9 mouse cellular contexts compared by ENCODE assay signal in the genomic region with DNA sequence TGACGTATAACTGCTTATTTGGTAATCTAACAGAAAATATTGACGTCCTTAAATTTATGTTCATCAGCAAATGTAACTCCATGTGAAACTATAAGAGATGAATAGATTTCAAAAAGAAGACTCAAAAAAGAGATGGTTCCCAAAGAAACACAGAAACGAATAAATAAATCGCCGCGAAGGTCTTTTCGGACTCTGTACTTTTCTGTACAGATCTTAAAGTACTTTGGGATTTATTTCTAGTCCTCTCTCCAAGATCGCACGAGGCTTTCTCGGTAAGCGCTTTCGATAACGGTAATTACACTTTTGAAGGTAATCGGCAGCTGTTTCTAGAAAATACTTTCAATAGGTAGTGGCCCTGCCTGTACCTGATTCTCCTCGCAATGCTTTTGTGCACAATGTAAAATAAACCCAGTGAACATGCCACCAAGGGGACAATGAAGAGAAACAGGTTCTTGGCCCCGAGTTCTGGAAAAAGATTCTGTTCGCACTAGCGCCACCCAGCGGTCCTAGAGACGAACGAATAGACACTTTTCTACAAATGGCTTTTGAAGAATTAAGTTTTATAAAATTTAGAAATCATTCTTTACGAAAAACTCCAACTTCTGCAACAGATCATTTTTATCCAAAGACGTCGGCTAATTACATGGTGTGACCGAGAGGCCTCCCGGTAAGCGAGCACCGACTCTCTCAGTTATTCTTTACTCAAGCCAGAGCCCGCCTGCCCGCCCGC. TPM values are rescaled to one million over a fixed set of nuclear protein-coding genes. Genes with fewer than 3 reads are reported as not detected.
DNase-seq lines count a peak whose midpoint lies in the region; ATAC-seq lines count a peak whose summit lies in the region.
"Had no signal": no experiment of that assay in that cellular context is flagged by ENCODE, and none has a peak within 500 bp of the region (broad histone marks: within the 10 kb centered on the region; RNA-seq: fewer than 3 reads in every experiment).

No protein-coding gene starts in this region.

- H3K9me3 ChIP-seq in heart, embryonic 12.5 days (replicated peaks): no peaks in the 10 kb centered on the region

- no peak overlapping the region for H3K27ac ChIP-seq in heart, embryonic 12.5 days (ENCODE audit: poor library complexity, severe bottlenecking)

- H3K4me1 ChIP-seq in heart, embryonic 12.5 days (replicated peaks): peaks cover 42% of the 10 kb centered on the region

- H3K4me3 ChIP-seq in heart, embryonic 12.5 days: peak overlapping the region; percentile 59

- WGBS in heart, embryonic 12.5 days: 3% methylated on average over 31 of the region's 31 CpGs

- H3K9ac ChIP-seq in heart, embryonic 12.5 days: no peak overlapping the region

- peaks cover 84% of the 10 kb centered on the region for H3K27me3 ChIP-seq in heart, embryonic 12.5 days (replicated peaks)
- H3K27me3 ChIP-seq: CH12.LX had no signal

- DNase-seq in cerebellum, adult 9-10 months: peak; percentile 20
- no peak for DNase-seq in cerebellum, adult 8-10 months
- DNase-seq in urinary bladder, postnatal 25 days (ENCODE audit: low spot score): peak; percentile 65
- DNase-seq in urinary bladder, postnatal 10 days (ENCODE audit: low spot score): no peak
- DNase-seq in kidney, postnatal 14 days: peak; percentile 63
- peak; percentile 66 to 75 for DNase-seq in lung, postnatal 4 days
- no peak for DNase-seq in spleen, adult 18-20 months

- no peak for ATAC-seq in heart, embryonic 12.5 days (ENCODE audit: insufficient number of reproducible peaks, low FRiP score)

- H3K4me2 ChIP-seq in heart, embryonic 12.5 days: peak overlapping the region; percentile 94

- H3K36me3 ChIP-seq in heart, embryonic 12.5 days: no peaks in the 10 kb centered on the region

RNA-seq across cellular contexts. Expression of gene Foxa1, which starts 1.9 kb away (rescaled TPM):
- 0.13 and 0.26 TPM in 2 replicates for polyA plus RNA-seq in heart, embryonic 12.5 days (2016; fragmentation: Nextera tagmentation; extraction: Ambion mirVana)

RNA-seq across cellular contexts. Expression of gene Ttc6, which starts 19.1 kb away (rescaled TPM):
- 0.20 and 0.49 TPM in 2 replicates for polyA plus RNA-seq in heart, embryonic 12.5 days (2016; fragmentation: Nextera tagmentation; extraction: Ambion mirVana)

Comparison
In these comparisons a context has a peak if more than half of its experiments do, and no peak if none do; other contexts are left out.
1. DNase-seq: peak in cerebellum, adult 9-10 months (single experiment), urinary bladder, postnatal 25 days (single experiment), kidney, postnatal 14 days (single experiment) and lung, postnatal 4 days (2 of 2); none in cerebellum, adult 8-10 months (single experiment), urinary bladder, postnatal 10 days (single experiment) and spleen, adult 18-20 months (0 of 2).